Mouse (Mus musculus): ENCODE data around the gene Svop. TPM values are rescaled to one million over a fixed set of nuclear protein-coding genes. Genes with fewer than 3 reads are reported as not detected.

Svop gene
- polyA plus RNA-seq, 1 experiment from 2014 or later, result 90.0 TPM

DNA sequence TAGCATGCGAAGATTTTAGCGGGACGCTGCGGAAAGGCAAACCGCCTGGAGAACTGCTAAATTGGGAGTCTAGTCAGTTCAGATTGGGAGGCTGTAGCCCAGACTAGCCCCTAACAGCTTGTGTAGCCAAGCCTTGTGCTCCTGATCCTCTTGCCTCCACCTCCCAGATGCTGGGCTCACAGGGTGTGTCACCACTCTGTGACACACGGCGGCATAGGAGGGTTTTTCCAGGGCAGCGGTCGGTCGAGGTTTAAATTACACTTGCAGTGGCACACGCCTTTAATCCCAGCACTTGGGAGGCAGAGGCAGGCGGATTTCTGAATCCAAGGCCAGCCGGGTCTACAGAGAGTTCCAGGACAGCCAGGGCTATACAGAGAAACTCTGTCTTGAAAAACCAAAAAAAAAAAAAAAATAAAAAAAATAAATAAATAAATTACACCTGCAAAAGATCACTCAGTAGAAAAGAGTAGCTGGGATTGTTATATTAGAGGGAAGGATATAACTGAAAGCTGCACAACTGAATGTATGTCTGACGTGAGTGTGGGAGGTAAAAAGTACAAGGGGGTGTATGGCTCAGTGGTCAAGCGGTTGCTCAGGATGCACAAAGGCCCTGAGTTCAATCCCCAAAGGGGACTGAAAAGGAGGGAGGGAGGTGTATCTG lies 38.3 kb upstream of the Svop start:
- 0 out of 2 replicates have a peak overlapping the region, but pooled peaks have one; percentile 58 for H3K9ac ChIP-seq (replicated peaks)
- peak overlapping the region; percentile 96 for H3K4me3 ChIP-seq (replicated peaks)
- no peak for ATAC-seq (ENCODE audit: low FRiP score)
- H3K4me2 ChIP-seq, result peak overlapping the region; percentile 99
- peaks cover 29% of the 10 kb centered on the region for H3K4me1 ChIP-seq
- H3K9me3 ChIP-seq (replicated peaks), result no peaks in the 10 kb centered on the region
- H3K27me3 ChIP-seq (replicated peaks), result no peaks in the 10 kb centered on the region; the same call in 1 of the 2 replicates
- H3K36me3 ChIP-seq, result 0 out of 2 replicates have a peak, but pooled peaks cover 5% of the 10 kb centered on the region
- 83% methylated on average over 15 of the region's 15 CpGs for WGBS
- no peak overlapping the region for H3K27ac ChIP-seq (replicated peaks)

DNA sequence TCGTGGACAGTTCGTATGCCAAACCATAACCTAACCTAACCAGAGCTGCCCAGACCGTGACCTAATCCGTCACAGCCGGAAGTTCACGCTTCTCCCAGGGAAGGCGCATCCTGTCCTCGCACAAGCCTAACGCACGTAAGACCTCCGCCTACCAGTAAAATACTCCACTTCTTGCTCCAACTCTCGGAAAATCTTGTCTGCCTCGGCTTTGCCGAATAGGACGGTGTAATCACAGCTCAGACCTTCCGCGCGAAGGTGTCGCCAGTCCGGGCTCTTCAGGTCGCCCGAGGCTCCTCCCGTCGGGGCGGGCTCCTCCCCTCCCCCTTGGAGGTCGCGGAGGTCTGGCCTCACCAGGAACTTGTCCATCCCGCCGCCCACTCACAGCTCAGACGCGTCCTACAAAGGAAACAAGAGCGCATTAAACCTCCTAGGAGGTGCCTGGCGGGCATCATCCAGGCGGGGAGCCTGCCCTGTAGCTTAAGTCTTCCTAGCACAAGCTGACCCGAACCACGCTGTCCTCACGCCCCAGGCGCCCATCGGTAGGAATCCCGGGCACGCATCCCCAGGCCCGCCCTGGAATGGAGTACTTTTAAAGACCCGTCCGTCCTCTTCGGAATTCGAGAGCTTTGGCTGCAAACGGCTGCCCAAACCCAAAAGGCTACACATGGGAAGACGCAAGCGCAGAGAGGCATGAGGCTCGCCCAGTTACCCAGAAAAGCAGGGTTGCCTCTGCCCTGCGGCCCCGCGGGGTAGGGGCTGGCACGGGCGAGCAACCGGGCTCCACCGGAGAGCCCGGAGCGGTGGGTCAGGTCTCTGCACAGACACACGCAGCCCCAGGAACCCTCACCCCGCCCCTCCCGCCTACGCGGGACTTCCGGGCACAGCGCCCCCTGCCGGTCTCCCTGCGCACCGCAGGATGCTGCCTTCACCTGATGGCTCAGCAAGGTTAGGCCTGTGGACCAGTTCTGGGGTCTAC lies 36.3 kb upstream of the Svop start, which contains the start of gene Alkbh2:
Alkbh2 (minus strand) TSS at position 845 of the 976 bp plus-strand sequence.
- peak within 1 kb of the TSS; percentile 89 for H3K27ac ChIP-seq (replicated peaks)
- peak within 1 kb of the TSS; percentile 98 for H3K4me2 ChIP-seq
- peaks cover 29% of the 10 kb centered on the region for H3K4me1 ChIP-seq
- H3K9me3 ChIP-seq (replicated peaks), result no peaks in the 10 kb centered on the region
- peak within 1 kb of the TSS; percentile 78 for H3K9ac ChIP-seq (replicated peaks)
- peak within 1 kb of the TSS; percentile 71 for H3K4me3 ChIP-seq (replicated peaks)
- H3K27me3 ChIP-seq (replicated peaks), result no peaks in the 10 kb centered on the region; the same call in 1 of the 2 replicates
- peak; percentile 14; the same call in 1 of the 2 replicates for ATAC-seq (ENCODE audit: low FRiP score)
- WGBS, result under 1% methylated on average over 69 of the region's 69 CpGs
- H3K36me3 ChIP-seq, result peaks cover 24% of the 10 kb centered on the region

GRCm38 (mm10) chr5:114126499-114127244 lies 35.3 kb upstream of the Svop start:
- 91% methylated on average over 7 of the region's 7 CpGs for WGBS
- ATAC-seq (ENCODE audit: low FRiP score), result no peak
- Histone ChIP-seq H3K4me3 (replicated peaks) (peak overlapping the region; percentile 71), H3K4me2 (peak overlapping the region; percentile 98), H3K9me3 (replicated peaks) (no peaks in the 10 kb centered on the region), H3K9ac (replicated peaks) (peak overlapping the region; percentile 78; the same call in 1 of the 2 replicates), H3K27me3 (replicated peaks) (no peaks in the 10 kb centered on the region), H3K36me3 (peaks cover 34% of the 10 kb centered on the region), H3K4me1 (peaks cover 24% of the 10 kb centered on the region), H3K27ac (replicated peaks) (no peak overlapping the region)

DNA sequence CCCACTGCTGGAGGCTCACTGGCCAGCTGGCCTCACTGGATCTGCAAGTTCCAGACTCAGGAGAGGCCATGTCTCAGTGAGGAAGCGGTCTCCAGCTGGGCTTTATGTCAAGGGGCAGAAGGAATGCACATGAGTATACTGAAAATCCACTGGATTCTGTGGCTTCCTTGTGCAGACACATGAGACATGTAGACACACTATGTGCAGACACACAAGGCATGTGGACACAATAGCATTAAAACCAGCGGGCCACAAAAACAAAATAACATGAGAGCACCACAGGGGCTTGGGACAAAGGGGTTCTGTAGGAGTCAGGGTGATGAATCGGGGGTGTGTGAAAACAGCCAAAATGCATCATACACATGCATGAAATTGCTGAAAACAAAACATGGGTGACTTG lies 34.6 kb upstream of the Svop start:
- Histone ChIP-seq H3K36me3 (peaks cover 40% of the 10 kb centered on the region), H3K9me3 (replicated peaks) (no peaks in the 10 kb centered on the region), H3K4me1 (peaks cover 19% of the 10 kb centered on the region), H3K9ac (replicated peaks) (no peak overlapping the region), H3K27ac (replicated peaks) (no peak overlapping the region), H3K4me3 (replicated peaks) (no peak overlapping the region), H3K4me2 (no peak overlapping the region), H3K27me3 (replicated peaks) (no peaks in the 10 kb centered on the region)
- WGBS, result 92% methylated on average over 3 of the region's 3 CpGs
- no peak for ATAC-seq (ENCODE audit: low FRiP score)

- H3K4me2 ChIP-seq, result no peak overlapping the region
Observed at GRCm38 (mm10) chr5:114119806-114120205, 28.4 kb upstream of the Svop start.

DNA sequence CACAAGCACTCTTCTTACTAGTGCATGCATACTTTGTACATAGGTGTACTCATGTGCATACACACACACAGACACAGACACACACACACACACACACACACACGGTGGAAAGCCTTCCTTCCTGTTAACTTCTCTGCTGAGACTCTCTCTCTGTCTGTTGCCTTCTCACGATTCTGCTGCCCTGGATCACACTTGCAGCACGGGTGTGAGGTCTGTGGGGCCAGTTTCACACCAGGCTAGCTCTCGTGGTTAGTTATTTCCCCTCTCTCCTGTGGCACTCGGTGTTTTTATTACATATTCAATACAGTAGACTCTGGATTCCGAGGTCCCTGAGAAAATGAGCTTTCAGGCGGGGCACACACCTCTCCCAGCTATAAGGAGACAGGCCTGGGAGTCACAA lies 25.2 kb upstream of the Svop start:
- Histone ChIP-seq H3K4me2 (no peak overlapping the region), H3K4me3 (replicated peaks) (no peak overlapping the region), H3K4me1 (no peaks in the 10 kb centered on the region), H3K36me3 (peaks cover 92% of the 10 kb centered on the region), H3K9ac (replicated peaks) (no peak overlapping the region), H3K27me3 (replicated peaks) (no peaks in the 10 kb centered on the region), H3K27ac (replicated peaks) (no peak overlapping the region), H3K9me3 (replicated peaks) (no peaks in the 10 kb centered on the region)
- 89% methylated on average over 7 of the region's 7 CpGs for WGBS
- no peak for ATAC-seq (ENCODE audit: low FRiP score)

More at GRCm38 (mm10) chr5:114119806-114120205, 28.4 kb upstream of the Svop start:
- H3K9ac ChIP-seq (replicated peaks), result no peak overlapping the region
- no peaks in the 10 kb centered on the region for H3K9me3 ChIP-seq (replicated peaks)
- no peak for ATAC-seq (ENCODE audit: low FRiP score)
- WGBS, result 94% methylated on average over 4 of the region's 4 CpGs
- H3K4me1 ChIP-seq, result no peaks in the 10 kb centered on the region
- H3K36me3 ChIP-seq, result peaks cover 92% of the 10 kb centered on the region
- H3K4me3 ChIP-seq (replicated peaks), result no peak overlapping the region
- no peak overlapping the region for H3K27ac ChIP-seq (replicated peaks)
- no peaks in the 10 kb centered on the region for H3K27me3 ChIP-seq (replicated peaks)

- WGBS, result 90% methylated on average over 5 of the region's 5 CpGs
- no peak overlapping the region for H3K9ac ChIP-seq (replicated peaks)
- H3K36me3 ChIP-seq, result peaks cover 92% of the 10 kb centered on the region
Observed at GRCm38 (mm10) chr5:114115030-114115429, 23.7 kb upstream of the Svop start.

GRCm38 (mm10) chr5:114113334-114113733 lies 22.0 kb upstream of the Svop start:
- Histone ChIP-seq H3K9ac (replicated peaks) (no peak overlapping the region), H3K4me2 (no peak overlapping the region), H3K27me3 (replicated peaks) (no peaks in the 10 kb centered on the region), H3K9me3 (replicated peaks) (no peaks in the 10 kb centered on the region), H3K36me3 (peaks cover 93% of the 10 kb centered on the region), H3K4me1 (no peaks in the 10 kb centered on the region), H3K4me3 (replicated peaks) (no peak overlapping the region), H3K27ac (replicated peaks) (no peak overlapping the region)
- ATAC-seq (ENCODE audit: low FRiP score), result no peak
- 86% methylated on average over 6 of the region's 6 CpGs for WGBS

More at GRCm38 (mm10) chr5:114115030-114115429, 23.7 kb upstream of the Svop start:
- no peaks in the 10 kb centered on the region for H3K4me1 ChIP-seq
- no peaks in the 10 kb centered on the region for H3K27me3 ChIP-seq (replicated peaks)
- no peak overlapping the region for H3K27ac ChIP-seq (replicated peaks)
- no peak for ATAC-seq (ENCODE audit: low FRiP score)
- H3K4me3 ChIP-seq (replicated peaks), result no peak overlapping the region
- no peak overlapping the region for H3K4me2 ChIP-seq
- H3K9me3 ChIP-seq (replicated peaks), result no peaks in the 10 kb centered on the region

- Histone ChIP-seq H3K4me1 (peaks cover 19% of the 10 kb centered on the region), H3K27ac (replicated peaks) (no peak overlapping the region), H3K36me3 (peaks cover 76% of the 10 kb centered on the region), H3K27me3 (replicated peaks) (no peaks in the 10 kb centered on the region), H3K9ac (replicated peaks) (no peak overlapping the region), H3K4me2 (no peak overlapping the region), H3K9me3 (replicated peaks) (no peaks in the 10 kb centered on the region), H3K4me3 (replicated peaks) (no peak overlapping the region)
- no peak for ATAC-seq (ENCODE audit: low FRiP score)
- WGBS, result 77% methylated on average over 16 of the region's 16 CpGs
Observed at GRCm38 (mm10) chr5:114106391-114106935, 15.1 kb upstream of the Svop start.

GRCm38 (mm10) chr5:114102807-114103206 lies 11.4 kb upstream of the Svop start:
- H3K4me3 ChIP-seq (replicated peaks), result no peak overlapping the region
- H3K36me3 ChIP-seq, result peaks cover 40% of the 10 kb centered on the region
- 0 out of 2 replicates have a peak, but pooled peaks cover 3% of the 10 kb centered on the region for H3K27me3 ChIP-seq (replicated peaks)
- WGBS, result 88% methylated on average over 1 of the region's 1 CpGs
- H3K9ac ChIP-seq (replicated peaks), result no peak overlapping the region
- no peak for ATAC-seq (ENCODE audit: low FRiP score)
- peaks cover 32% of the 10 kb centered on the region for H3K4me1 ChIP-seq
- no peak overlapping the region for H3K4me2 ChIP-seq
- no peak overlapping the region for H3K27ac ChIP-seq (replicated peaks)
- no peaks in the 10 kb centered on the region for H3K9me3 ChIP-seq (replicated peaks)

DNA sequence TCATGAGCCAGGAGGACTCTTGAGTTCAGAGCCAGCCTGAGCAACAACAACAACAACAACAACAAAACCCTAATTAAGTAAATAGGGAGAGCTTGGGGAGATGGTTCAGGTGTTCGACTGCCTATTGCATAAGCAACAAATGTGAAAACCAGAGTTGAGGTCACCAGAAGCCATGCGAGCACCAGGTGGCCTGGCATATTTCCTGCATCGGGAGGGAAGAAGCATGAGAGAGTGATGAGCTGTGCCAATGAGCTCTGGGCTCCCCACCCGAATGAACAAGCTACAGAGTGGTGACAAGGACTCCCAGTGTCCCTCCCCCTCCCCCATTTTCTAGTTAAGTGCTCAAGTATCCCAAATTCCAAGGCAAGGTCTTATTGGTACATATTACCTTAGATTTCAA lies 10.5 kb upstream of the Svop start:
- no peak overlapping the region for H3K4me3 ChIP-seq (replicated peaks)
- ATAC-seq (ENCODE audit: low FRiP score), result no peak
- peaks cover 31% of the 10 kb centered on the region for H3K36me3 ChIP-seq
- no peak overlapping the region for H3K27ac ChIP-seq (replicated peaks)
- H3K4me2 ChIP-seq, result no peak overlapping the region
- H3K9ac ChIP-seq (replicated peaks), result no peak overlapping the region
- peaks cover 32% of the 10 kb centered on the region for H3K4me1 ChIP-seq
- 90% methylated on average over 4 of the region's 4 CpGs for WGBS
- 0 out of 2 replicates have a peak, but pooled peaks cover 4% of the 10 kb centered on the region for H3K27me3 ChIP-seq (replicated peaks)
- no peaks in the 10 kb centered on the region for H3K9me3 ChIP-seq (replicated peaks)

All from neural tube, embryonic 15.5 days (tissue).